Mouse (Mus musculus): Measurements from ENCODE around the gene Umad1.

Gene Umad1

GRCm38 (mm10) chr6:8421421-8421820 is 162.3 kb downstream of the Umad1 start:
- DNase-seq, result no peak

- DNase-seq, result no peak
These were observed 163.0 kb downstream of the Umad1 start for GRCm38 (mm10) chr6:8421959-8422581.

DNA sequence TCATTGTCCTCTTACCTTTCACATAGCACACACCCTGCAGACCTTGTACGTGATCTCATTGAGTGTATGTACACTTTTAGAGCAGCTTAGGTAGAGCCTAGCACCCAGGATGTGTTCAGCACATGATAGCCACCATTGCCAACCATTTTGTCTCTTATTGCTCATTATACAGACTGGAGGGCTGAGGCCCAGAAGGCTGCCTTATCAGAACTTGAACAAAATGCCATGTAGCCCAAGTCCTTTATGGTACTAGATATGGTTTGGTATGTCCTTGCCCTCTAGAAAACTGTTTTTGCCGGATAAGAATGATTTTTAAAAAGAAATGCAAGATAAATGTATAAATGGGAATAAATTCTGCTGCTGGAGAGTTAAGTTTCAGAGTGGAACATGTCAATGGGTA is 164.1 kb downstream of the Umad1 start:
- no peak for DNase-seq

- no peak for DNase-seq
These were observed 168.6 kb downstream of the Umad1 start for GRCm38 (mm10) chr6:8427692-8428091.

GRCm38 (mm10) chr6:8430610-8431234 is 171.6 kb downstream of the Umad1 start:
- no peak for DNase-seq

GRCm38 (mm10) chr6:8433179-8433578 is 174.1 kb downstream of the Umad1 start:
- no peak for DNase-seq

DNA sequence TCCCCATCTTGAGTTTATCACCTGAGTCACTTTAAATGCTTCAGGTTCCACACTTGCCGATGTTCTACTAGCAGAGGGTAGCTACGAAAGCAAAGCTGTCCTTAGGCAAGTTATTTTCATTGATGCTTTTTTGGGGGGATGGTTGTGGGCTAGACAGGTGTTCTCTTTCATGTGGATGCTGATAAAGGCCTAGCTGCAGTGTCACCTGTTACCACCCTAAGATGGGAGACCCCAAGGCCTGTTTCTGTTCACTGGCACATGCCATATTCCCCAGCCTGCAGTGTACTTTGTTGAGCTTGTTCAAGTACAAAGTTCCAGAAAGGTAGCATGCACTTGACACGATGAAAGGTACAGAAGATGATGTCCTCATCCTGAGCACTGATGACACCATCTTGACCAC is 178.8 kb downstream of the Umad1 start:
- DNase-seq, result no peak

DNA sequence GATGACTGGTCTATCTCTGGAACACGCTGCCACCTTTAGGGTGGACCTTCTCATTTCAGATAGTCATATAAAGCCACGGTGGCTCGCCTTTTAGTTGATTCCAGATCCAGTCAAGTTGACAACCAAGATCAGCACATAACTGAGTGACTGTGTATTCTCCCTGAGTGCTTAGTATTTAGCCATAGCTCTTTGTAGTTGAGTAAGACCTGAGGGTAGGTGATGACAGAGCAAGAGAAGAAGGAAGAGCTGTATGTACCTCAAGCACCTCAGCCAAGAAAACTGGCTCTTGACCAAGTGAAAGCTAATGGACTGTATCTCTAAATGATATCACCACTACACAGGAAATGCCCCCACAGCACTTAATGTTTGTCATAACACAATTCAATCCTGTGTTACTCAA is 182.7 kb downstream of the Umad1 start:
- no peak for DNase-seq

DNA sequence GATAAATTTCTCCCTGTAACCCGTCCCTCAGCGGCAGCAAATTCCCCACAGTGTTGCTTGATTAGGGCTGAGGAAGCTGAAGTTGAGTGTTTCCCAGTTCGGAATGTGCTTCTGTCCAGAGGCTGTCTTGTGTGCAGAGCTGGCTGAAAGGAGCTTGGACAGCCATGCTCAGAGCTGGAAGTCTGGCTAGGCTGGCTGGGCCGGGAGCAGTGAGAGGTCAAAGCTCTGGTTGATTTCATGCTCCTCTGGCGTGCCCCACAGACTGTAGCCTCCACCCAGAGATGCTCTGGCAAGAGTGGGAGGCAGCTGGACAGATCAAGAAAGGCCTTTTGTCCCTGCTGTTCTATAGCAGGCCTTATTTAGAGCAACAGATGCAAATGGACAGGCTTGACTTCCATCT is 187.7 kb downstream of the Umad1 start:
- peak; percentile 18 to 40 for DNase-seq

DNA sequence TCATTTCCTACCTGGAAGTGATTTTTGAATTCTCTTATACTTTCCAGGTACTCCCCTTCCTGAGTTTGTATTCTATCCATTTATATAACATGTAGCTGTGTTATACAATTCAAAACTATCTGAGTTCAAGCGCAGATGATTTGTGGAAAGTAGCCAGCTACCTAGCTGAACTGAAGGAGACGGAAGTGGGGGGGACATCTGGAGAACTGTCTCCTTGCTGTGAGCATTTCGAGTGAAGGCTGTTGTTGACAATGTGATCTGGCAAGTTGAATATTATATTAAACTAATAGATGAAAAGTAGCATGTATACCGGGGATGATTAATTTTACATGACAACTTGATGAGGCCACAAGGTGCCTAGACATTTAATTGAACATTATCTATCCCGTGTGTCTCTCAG is 196.5 kb downstream of the Umad1 start:
- DNase-seq, result no peak

DNA sequence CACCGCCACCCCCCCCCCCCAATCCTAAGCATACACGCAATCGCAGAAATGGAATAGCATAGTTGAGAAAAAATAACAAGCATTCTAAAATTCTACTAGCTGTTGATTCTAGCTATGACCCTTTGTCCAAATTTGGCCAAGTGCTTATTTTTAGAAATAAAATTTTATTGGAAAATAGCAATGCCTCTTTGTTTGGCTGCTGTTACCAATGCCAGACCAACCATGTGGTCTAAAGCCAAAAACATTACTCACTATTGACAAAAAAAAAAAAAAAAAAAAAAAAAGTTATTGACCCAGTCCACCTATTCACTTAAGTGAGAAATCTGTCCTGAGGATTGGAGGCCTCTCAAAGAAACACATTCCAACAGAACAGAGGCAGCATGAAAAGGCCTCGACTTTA is 199.5 kb downstream of the Umad1 start:
- no peak for DNase-seq

DNA sequence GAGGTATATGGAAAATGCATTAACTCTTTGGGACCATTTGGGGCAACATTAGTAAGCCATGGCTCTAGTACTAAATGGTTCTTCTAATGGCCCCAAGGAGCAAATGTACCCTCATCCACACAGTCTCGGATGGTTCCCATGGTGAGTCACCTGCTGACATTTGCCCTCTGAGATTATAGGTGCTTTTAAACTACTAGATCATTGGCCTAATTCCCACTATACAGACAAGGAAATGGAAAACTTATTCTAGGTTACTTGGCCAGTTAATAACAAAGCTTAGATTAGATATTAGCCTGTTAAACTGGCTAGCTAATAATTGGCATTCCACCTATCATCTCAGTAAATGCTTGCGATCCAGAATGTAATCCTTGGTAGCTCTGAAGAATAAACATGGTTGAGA is 203.4 kb downstream of the Umad1 start:
- DNase-seq, result no peak

DNA sequence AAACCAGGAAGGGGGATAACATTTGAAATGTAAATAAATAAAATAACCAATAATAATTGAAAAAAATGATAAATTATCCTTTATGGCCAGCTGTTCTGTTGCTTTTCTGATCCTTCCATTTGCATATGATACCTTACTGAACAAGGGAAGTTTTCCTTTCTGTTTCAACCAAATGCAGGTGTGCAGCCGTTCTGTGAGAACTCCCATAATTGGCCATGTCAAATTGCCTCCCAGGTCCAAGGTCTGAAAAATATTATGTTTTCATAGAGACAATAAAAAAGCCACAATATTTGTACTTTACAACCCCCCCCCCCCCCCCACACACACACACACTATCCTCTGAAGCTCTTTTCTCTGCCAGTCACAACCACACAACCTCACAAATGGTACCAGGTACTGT is 206.3 kb downstream of the Umad1 start:
- no peak for DNase-seq

DNA sequence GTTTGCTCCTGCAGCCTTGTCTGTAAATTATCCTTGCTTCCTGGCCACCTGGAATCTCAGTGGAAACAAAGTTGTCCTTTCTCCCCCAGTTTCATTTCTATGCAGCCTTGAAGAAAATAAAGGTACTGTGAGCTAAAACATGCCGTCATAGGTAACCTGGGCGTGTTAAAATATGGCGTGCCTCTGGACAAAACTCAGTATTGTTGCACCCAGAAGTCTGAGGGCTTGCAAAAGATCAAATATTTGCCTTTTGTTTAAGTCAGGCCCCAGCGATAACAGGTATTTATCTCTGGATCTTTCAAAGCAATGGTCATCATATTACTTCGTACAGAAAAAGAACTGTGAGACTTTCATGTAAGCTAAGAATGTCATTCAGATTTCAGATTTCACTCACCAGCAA is 206.9 kb downstream of the Umad1 start:
- no peak for DNase-seq

DNA sequence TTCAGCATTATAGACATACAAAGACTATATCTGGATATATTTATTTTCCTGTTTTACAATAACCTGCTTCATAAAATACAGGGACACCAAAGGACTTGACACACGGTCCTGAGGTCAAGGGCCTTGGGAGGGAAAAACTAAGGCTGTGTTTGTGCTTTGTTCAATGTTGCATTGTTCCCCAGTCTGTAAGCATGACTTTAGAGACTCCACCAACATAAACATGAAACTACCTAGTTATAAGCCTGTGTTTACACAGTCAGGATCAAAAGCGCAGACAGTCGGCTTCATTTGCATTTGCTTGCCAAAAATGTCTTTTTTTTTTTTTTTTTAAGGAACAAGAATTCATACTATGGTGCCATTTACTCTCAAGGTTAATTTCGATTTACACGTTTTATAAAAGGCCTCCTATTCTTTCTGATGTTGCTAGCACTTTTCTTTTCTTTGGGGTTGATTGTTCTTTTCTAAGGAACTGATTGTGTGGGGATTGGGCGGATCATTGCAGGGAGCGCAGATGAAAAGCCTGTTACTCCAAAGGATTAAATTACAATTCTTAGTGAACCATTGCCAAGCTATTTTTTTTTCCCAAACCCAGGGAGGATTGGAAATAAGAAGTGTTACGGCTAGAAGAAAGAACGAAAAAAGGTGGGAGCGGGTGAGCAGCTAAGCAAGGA is 208.7 kb downstream of the Umad1 start:
- no peak for DNase-seq

DNA sequence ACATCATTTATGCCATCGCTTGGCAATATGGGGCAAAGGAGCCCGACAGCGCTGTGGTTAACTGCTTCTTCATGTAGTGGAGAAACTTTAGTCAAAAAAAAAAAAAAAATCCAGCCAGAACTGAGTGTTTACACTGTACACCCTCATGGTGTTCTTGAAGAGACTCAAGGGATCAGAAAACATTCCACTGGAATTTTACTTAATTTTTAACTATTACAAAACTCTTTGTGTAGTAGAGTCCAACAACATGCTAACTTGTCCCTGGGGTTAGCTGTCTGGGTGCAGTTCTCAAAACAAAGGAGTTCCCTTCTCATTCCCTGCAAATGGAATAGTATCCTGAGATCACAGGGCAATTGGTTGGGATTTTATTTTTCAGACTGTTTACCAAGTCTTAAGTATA is 210.8 kb downstream of the Umad1 start:
- DNase-seq, result no peak

DNA sequence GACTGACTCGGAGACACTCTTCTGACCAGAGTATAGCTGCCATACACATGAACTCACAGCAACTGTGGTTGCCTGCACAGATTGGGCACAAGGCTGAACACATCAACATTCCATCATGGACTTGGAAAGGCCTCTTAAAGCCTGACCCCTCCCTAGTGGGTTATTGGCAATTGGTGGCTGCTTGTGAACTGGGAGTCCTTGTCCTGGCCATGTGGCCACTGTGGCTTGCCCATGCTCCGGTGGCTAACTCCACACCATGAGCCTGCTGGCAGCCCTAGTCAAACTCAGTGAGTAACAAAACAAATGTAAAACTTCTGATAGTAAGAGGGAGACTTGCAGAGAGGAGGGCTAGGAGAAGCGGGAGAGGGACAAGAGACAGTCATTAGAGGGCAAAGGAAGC is 213.0 kb downstream of the Umad1 start:
- DNase-seq, result no peak

DNA sequence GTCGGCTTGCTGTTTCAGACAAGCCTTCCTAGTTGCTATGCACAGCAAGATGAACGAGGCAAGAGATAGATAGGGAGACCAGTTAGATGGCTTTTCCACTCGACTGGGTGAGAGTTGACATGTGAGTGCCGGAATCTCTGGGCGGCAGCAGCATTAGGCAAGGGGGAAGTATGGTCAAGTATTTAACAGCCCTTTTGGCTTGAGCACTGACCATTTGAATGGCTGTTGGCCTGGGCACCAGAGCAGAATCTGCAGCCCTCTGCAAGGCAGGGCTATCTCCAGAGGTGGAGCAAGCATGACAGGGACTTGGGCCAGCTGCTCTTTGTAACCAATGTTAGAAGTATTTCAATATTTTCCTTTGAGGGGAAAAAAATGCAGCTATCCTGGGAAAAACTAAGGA is 213.8 kb downstream of the Umad1 start:
- peak; percentile 47 to 63 for DNase-seq

GRCm38 (mm10) chr6:8473498-8473897 is 214.4 kb downstream of the Umad1 start:
- DNase-seq, result peak; percentile 33 to 42

GRCm38 (mm10) chr6:8474316-8474715 is 215.2 kb downstream of the Umad1 start:
- DNase-seq, result no peak

DNA sequence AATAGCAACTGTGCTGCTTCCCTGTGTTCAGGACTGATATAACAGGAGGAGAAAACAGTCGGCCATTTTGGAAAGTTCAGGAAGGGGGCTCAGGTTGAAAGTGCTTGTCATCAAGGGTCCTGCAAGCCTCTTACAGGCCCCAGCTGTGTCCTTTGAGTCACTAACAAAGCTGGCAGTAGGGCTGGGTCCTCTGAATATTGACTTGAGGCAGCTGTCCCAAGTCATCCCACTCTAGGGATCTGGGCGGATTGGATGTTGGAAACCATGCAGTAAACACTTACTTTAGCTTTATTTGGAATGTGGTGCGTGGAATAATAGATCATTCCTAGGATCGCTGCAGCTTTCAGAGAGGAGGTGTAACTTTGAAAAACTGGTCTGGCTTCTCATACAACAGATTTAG is 215.7 kb downstream of the Umad1 start:
- DNase-seq, result peak; percentile 15 to 35

DNA sequence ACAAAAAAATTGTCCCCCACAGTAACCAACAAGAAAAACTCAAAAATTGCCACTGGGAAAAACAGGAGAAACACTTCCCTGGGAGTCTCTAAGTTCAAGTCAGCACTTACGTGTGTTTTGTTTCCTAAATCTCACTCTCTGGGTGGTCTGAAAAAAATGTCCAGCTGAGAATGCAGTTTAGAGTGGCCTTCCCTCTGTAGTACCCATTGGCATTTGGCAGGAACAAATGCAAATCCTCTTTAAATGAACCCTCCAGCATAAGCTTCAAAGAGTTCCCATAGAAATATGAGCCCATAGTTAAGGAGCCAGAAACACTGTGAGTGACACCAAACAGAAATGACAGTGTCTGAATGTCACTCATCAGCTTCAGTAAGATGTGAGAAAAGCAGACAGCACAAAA is 220.1 kb downstream of the Umad1 start:
- no peak for DNase-seq

DNA sequence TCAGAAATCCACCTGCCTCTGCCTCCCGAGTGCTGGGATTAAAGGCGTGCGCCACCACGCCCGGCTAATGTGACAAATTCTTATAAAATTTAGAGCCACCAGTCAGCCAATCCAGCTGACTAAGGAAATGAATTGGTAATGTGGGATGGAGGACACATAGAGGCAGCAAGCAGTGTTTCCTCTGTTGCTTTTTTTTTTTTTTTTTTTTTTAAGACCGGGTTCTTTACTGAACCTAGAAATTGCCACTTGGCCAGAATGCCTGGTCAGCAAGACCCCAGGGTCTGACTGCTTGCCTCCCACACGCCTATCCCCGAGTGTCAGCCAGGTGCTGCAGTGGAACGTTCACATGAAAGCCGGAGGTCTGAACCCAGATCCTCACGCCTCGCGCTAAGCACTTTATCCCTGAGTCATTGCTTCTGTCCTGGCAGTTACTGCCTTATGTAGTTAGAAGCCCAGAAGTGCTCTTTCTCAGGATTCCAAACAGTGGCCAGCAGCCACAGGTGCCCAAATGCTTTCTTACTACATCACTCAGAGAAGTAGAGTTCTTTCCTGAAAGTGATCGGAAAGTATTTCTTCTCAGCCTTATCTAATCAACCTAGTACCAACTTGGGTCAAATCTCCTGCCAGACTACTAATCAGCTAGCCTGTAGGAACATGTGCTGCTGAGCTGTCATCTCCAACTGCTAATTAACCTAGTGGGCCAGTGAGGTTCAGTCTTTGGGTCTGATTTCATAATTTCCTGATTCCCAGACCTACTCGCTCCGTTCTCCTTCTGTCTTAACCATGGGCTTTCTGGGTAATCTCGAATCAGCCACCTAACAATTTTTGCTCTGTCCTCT is 225.6 kb downstream of the Umad1 start:
- no peak for DNase-seq
